Mouse (Mus musculus) liver, postnatal 0 days (tissue): Measurements from ENCODE around the gene Nucks1. TPM values are rescaled to one million over a fixed set of nuclear protein-coding genes. Genes with fewer than 3 reads are reported as not detected.
A peak's percentile ranks its signal among the peaks of the same experiment; 100 is the strongest.

Experiments
- ATAC-seq: fragments of 200-750 bp; cut with Nextera tagmentation; 2 replicates; pipeline ENCODE4 v1.8.0; 2017; ENCODE audit warnings: mild to moderate bottlenecking, moderate library complexity
- DNase-seq: peaks from one replicate; pipeline ENCODE4 v3.0.0-alpha.2; 2016
- H3K27ac ChIP-seq: fragments of 300-500 bp; sonication (generic); 2 replicates; pipeline ENCODE4 v1.5.1; 2014; ENCODE audit warnings: antibody characterized with exemption, moderate library complexity, mild to moderate bottlenecking, low read depth
- H3K27me3 ChIP-seq: fragments of 300-500 bp; sonication (generic); 2 replicates; pipeline ENCODE4 v1.6.1; 2014; ENCODE audit warnings: low read length, control low read depth, mixed read lengths; ENCODE audit not compliant: insufficient read depth
- H3K36me3 ChIP-seq: fragments of 300-500 bp; sonication (generic); replicated peaks from 2 replicates; pipeline ENCODE4 v1.6.1; 2014; ENCODE audit warnings: mild to moderate bottlenecking, control low read depth, low read length, moderate library complexity, mixed read lengths; ENCODE audit not compliant: insufficient read depth
- H3K4me1 ChIP-seq: fragments of 300-500 bp; sonication (generic); 2 replicates; pipeline ENCODE4 v1.6.1; 2014; ENCODE audit warnings: antibody characterized with exemption, mild to moderate bottlenecking, control low read depth; ENCODE audit not compliant: insufficient read depth
- H3K4me2 ChIP-seq: fragments of 300-500 bp; sonication (generic); 2 replicates; pipeline ENCODE4 v1.6.1; 2014; ENCODE audit warnings: low read depth, mild to moderate bottlenecking, low read length, moderate library complexity, mixed read lengths
- H3K4me3 ChIP-seq: fragments of 300-500 bp; sonication (generic); 2 replicates; pipeline ENCODE4 v1.5.1; 2014; ENCODE audit warnings: low read depth, low read length
- H3K9ac ChIP-seq: fragments of 300-500 bp; sonication (generic); replicated peaks from 2 replicates; pipeline ENCODE4 v1.6.1; 2014; ENCODE audit warnings: mild to moderate bottlenecking, moderate library complexity
- H3K9me3 ChIP-seq: fragments of 300-500 bp; sonication (generic); 2 replicates; pipeline ENCODE4 v1.6.1; 2016; ENCODE audit warnings: mild to moderate bottlenecking, control low read depth, low read length, mixed read lengths
- CTCF ChIP-seq: sonication (generic); IDR thresholded peaks from 2 replicates; pipeline ENCODE4 v1.5.1; 2016; ENCODE audit warnings: antibody characterized with exemption, low read depth
- EP300 ChIP-seq: IDR thresholded peaks from 2 replicates; pipeline ENCODE4 v1.6.1; 2016; ENCODE audit warnings: antibody characterized with exemption, low read depth, mild to moderate bottlenecking
- WGBS: fragments of 180-500 bp; shearing (Covaris S2); extraction: QIAGEN DNeasy Blood & Tissue Kit; methylation state at CpG from one replicate; pipeline ENCODE4 v1.1.7; 2014; ENCODE audit not compliant: insufficient replicate concordance; 5-methylcytosine and 5-hydroxymethylcytosine counted together
- polyA plus RNA-seq: library from polyadenylated mRNA; unstranded; fragments of >200 nt; fragmentation: Nextera tagmentation; extraction: Ambion mirVana; gene quantifications from 2 replicates; pipeline ENCODE4 v1.2.1, GENCODE M21; 2015

Nucks1 gene
- polyA plus RNA-seq, 1 experiment from 2014 or later, result 26.9 TPM

GRCm38 (mm10) chr1:131962606-131963084 lies 52.3 kb downstream of the Nucks1 start, which contains the start of gene Slc45a3:
TSS of gene Slc45a3 (plus strand) at chr1:131962967.
- Histone ChIP-seq H3K9ac (peak within 1 kb of the TSS; percentile 67), H3K27me3 (peaks cover 17% of the 10 kb centered on the region), H3K4me1 (peaks cover 16% of the 10 kb centered on the region), H3K36me3 (no peaks in the 10 kb centered on the region), H3K4me3 (peak within 1 kb of the TSS; percentile 72), H3K27ac (peak within 1 kb of the TSS; percentile 67), H3K9me3 (no peaks in the 10 kb centered on the region), H3K4me2 (peak within 1 kb of the TSS; percentile 97)
- peak; percentile 56 for ATAC-seq
- under 1% methylated on average over 25 of the region's 35 CpGs for WGBS
- TF ChIP-seq EP300 (no peak), CTCF (no peak)
- peak; percentile 65 for DNase-seq

GRCm38 (mm10) chr1:131963085-131963951 lies 53.0 kb downstream of the Nucks1 start:
- under 1% methylated on average over 52 of the region's 76 CpGs for whole genome bisulfite sequencing
- peaks cover 17% of the 10 kb centered on the region for H3K27me3 ChIP-seq
- no peak for DNase-seq

GRCm38 (mm10) chr1:131964100-131964499 lies 53.8 kb downstream of the Nucks1 start:
- Histone ChIP-seq H3K4me2 (peak overlapping the region; percentile 97), H3K27me3 (peaks cover 17% of the 10 kb centered on the region), H3K9me3 (no peaks in the 10 kb centered on the region), H3K9ac (no peak overlapping the region), H3K4me3 (peak overlapping the region; percentile 72; the same call in 1 of the 2 replicates), H3K36me3 (no peaks in the 10 kb centered on the region), H3K4me1 (peaks cover 17% of the 10 kb centered on the region), H3K27ac (peak overlapping the region; percentile 53; the same call in 1 of the 2 replicates)
- TF ChIP-seq EP300 (no peak), CTCF (no peak)
- WGBS, result 33% methylated on average over 5 of the region's 5 CpGs
- ATAC-seq (no peak), DNase-seq (no peak)

More at GRCm38 (mm10) chr1:131963085-131963951, 53.0 kb downstream of the Nucks1 start:
- peaks cover 15% of the 10 kb centered on the region for H3K4me1 ChIP-seq
- H3K9me3 ChIP-seq, result no peaks in the 10 kb centered on the region
- H3K27ac ChIP-seq, result peak overlapping the region; percentile 67
- no peak for TF ChIP-seq EP300
- TF ChIP-seq CTCF, result no peak
- H3K4me2 ChIP-seq, result peak overlapping the region; percentile 97
- H3K36me3 ChIP-seq, result no peaks in the 10 kb centered on the region
- peak overlapping the region; percentile 72 for H3K4me3 ChIP-seq
- ATAC-seq, result peak; percentile 72
- peak overlapping the region; percentile 67 for H3K9ac ChIP-seq

- Histone ChIP-seq H3K4me2 (no peak overlapping the region), H3K27me3 (peaks cover 17% of the 10 kb centered on the region), H3K4me1 (peaks cover 20% of the 10 kb centered on the region), H3K27ac (no peak overlapping the region), H3K36me3 (no peaks in the 10 kb centered on the region), H3K9ac (no peak overlapping the region), H3K4me3 (no peak overlapping the region), H3K9me3 (no peaks in the 10 kb centered on the region)
- WGBS, result 67% methylated on average over 7 of the region's 7 CpGs
- ATAC-seq (no peak), DNase-seq (no peak)
- TF ChIP-seq CTCF (no peak), EP300 (no peak)
Measured at GRCm38 (mm10) chr1:131964580-131964979, 54.2 kb downstream of the Nucks1 start.

- no peak overlapping the region for H3K4me2 ChIP-seq
- TF ChIP-seq EP300 (no peak), CTCF (no peak)
Measured at GRCm38 (mm10) chr1:131965818-131966217, 55.5 kb downstream of the Nucks1 start.

GRCm38 (mm10) chr1:131967336-131967735 lies 57.0 kb downstream of the Nucks1 start:
- 43% methylated on average over 7 of the region's 7 CpGs for WGBS
- Histone ChIP-seq H3K9ac (no peak overlapping the region), H3K36me3 (no peaks in the 10 kb centered on the region)

More at GRCm38 (mm10) chr1:131965818-131966217, 55.5 kb downstream of the Nucks1 start:
- DNase-seq (no peak), ATAC-seq (no peak)
- Histone ChIP-seq H3K27ac (no peak overlapping the region), H3K36me3 (no peaks in the 10 kb centered on the region), H3K27me3 (peaks cover 17% of the 10 kb centered on the region), H3K9ac (no peak overlapping the region), H3K4me1 (peaks cover 33% of the 10 kb centered on the region), H3K4me3 (no peak overlapping the region), H3K9me3 (no peaks in the 10 kb centered on the region)
- 33% methylated on average over 5 of the region's 5 CpGs for WGBS

More at GRCm38 (mm10) chr1:131967336-131967735, 57.0 kb downstream of the Nucks1 start:
- DNase-seq, result no peak
- Histone ChIP-seq H3K9me3 (no peaks in the 10 kb centered on the region), H3K4me1 (peaks cover 41% of the 10 kb centered on the region), H3K4me3 (no peak overlapping the region), H3K27me3 (peaks cover 14% of the 10 kb centered on the region), H3K27ac (no peak overlapping the region), H3K4me2 (no peak overlapping the region)
- TF ChIP-seq EP300 (no peak), CTCF (no peak)
- ATAC-seq, result no peak
